Mouse (Mus musculus) embryo, embryonic 11.5 days (tissue): ENCODE results near the gene Krt8.
"Not testable (repeated sequence)": the region's sequence is repeated elsewhere in the genome, so short reads cannot be mapped to it uniquely, and the experiment has no call there.

Experiments
- DNase-seq: peaks from one replicate; pipeline ENCODE4 v3.0.0-alpha.2; 2012; ENCODE audit warnings: low read depth, low spot score

The Krt8 gene

GRCm38 (mm10) chr15:102007097-102008069 lies 3.1 kb upstream of the Krt8 start:
- no peak for DNase-seq

- no peak for DNase-seq
These were observed 2.0 kb upstream of the Krt8 start for GRCm38 (mm10) chr15:102006317-102006716.

GRCm38 (mm10) chr15:102005290-102005689 lies 1.0 kb upstream of the Krt8 start:
- no peak for DNase-seq

- DNase-seq: no peak
These were observed 766 bp downstream of the Krt8 start for GRCm38 (mm10) chr15:102003516-102003915.

GRCm38 (mm10) chr15:102002646-102003488 lies 1.4 kb downstream of the Krt8 start:
- DNase-seq: no peak

- DNase-seq: no peak
These were observed 4.5 kb downstream of the Krt8 start for GRCm38 (mm10) chr15:101999676-102000335.

- no peak for DNase-seq
These were observed 5.1 kb downstream of the Krt8 start for GRCm38 (mm10) chr15:101999156-101999555.

- DNase-seq: not testable (repeated sequence)
These were observed 7.7 kb downstream of the Krt8 start for GRCm38 (mm10) chr15:101996450-101997078.

- no peak for DNase-seq
These were observed 8.6 kb downstream of the Krt8 start for GRCm38 (mm10) chr15:101995484-101996236.

GRCm38 (mm10) chr15:101994365-101994764 lies 9.9 kb downstream of the Krt8 start:
- DNase-seq: no peak

- DNase-seq: no peak
These were observed 13.3 kb downstream of the Krt8 start for GRCm38 (mm10) chr15:101990946-101991345.

GRCm38 (mm10) chr15:101988714-101989113 lies 15.6 kb downstream of the Krt8 start:
- no peak for DNase-seq

- peak; percentile 77 for DNase-seq
These were observed 16.2 kb downstream of the Krt8 start for GRCm38 (mm10) chr15:101988119-101988518.

- no peak for DNase-seq
These were observed 19.5 kb downstream of the Krt8 start for GRCm38 (mm10) chr15:101984746-101985145.

GRCm38 (mm10) chr15:101983949-101984601 lies 20.2 kb downstream of the Krt8 start:
- peak; percentile 93 for DNase-seq

- DNase-seq: no peak
These were observed 20.9 kb downstream of the Krt8 start for GRCm38 (mm10) chr15:101983315-101983948.

GRCm38 (mm10) chr15:101980849-101981248 lies 23.4 kb downstream of the Krt8 start:
- DNase-seq: no peak

GRCm38 (mm10) chr15:101977043-101977726 lies 27.1 kb downstream of the Krt8 start:
- DNase-seq: no peak

GRCm38 (mm10) chr15:101976641-101977040 lies 27.6 kb downstream of the Krt8 start:
- no peak for DNase-seq
